Mouse (Mus musculus) G1E (cell line): Measurements from ENCODE around the gene Ccdc61.
"Not testable (repeated sequence)": the region's sequence is repeated elsewhere in the genome, so short reads cannot be mapped to it uniquely, and the experiment has no call there.

ENCODE experiments used
- CTCF ChIP-seq: IDR thresholded peaks from 2 replicates; pipeline ENCODE4 v1.5.1; 2012; ENCODE audit warnings: low read depth, low read length, inconsistent platforms, mixed read lengths
- GATA1 ChIP-seq: IDR thresholded peaks from 2 replicates; pipeline ENCODE4 v1.6.1; 2012; ENCODE audit warnings: borderline replicate concordance, low read length, inconsistent platforms, mixed read lengths
- POLR2AphosphoS5 ChIP-seq: IDR thresholded peaks from 2 replicates; pipeline ENCODE4 v1.6.1; 2012; ENCODE audit warnings: low read depth, low read length, inconsistent platforms; ENCODE audit not compliant: insufficient replicate concordance
- TAL1 ChIP-seq: conservative IDR thresholded peaks from 2 replicates; pipeline ENCODE4 v1.6.1; 2012; ENCODE audit warnings: low read depth, low read length, inconsistent platforms, mixed read lengths

DNA sequence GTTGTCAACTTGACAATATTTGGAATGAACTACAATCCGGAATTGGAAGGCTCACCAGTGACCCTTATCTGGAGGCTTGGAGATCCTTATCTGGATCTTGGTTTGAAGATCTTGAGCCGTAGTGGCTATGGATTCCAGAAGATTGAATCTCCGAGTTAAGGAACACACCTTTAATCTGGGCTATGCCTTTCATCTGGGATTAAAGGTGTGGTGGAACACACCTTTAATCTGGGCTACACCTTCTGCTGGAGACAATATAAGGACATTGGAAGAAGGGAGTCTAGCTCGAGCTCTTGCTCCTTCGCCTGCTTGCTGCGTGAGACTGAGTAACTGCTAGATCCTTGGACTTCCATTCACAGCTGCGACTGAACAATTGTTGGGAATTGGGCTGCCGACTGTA, 39.2 kb downstream of the Ccdc61 start, which contains the start of gene Pglyrp1:
- TF ChIP-seq TAL1, CTCF, GATA1, POLR2AphosphoS5: not testable (repeated sequence)
